21 mouse cellular contexts compared by ENCODE assay signal in the genomic region with DNA sequence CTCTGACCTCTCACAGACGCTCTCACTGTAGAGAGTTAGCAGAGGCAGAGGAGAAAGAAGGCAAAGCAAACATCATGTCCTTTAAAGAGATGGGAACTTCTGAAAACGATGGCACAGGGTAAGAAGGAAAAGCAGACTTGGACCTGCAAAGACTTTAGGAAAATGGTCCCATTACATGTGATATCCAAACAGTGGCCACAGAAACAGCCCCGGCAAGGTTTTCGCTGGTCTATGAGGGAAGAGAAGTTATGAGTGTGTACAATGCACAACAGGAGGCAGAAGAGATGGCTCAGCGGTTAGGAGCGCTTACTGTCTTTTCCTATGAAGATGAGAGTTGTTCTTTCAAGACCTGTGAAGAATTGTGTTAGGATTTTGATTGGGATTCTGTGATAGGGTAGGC.
"Had no signal": no experiment of that assay in that cellular context is flagged by ENCODE, and none has a peak within 500 bp of the region (broad histone marks: within the 10 kb centered on the region; RNA-seq: fewer than 3 reads in every experiment).

No protein-coding gene starts in this region.

- H3K4me2 ChIP-seq: limb, embryonic 12.5 days; limb, embryonic 13.5 days; limb, embryonic 15.5 days; liver, embryonic 11.5 days; liver, embryonic 12.5 days; liver, embryonic 13.5 days; liver, embryonic 15.5 days; lung, embryonic 14.5 days; lung, embryonic 15.5 days; midbrain, embryonic 12.5 days; midbrain, embryonic 13.5 days; midbrain, embryonic 15.5 days; neural tube, embryonic 12.5 days had no signal

- H3K4me1 ChIP-seq: limb, embryonic 10.5 days; limb, embryonic 12.5 days; limb, embryonic 13.5 days; limb, embryonic 15.5 days; liver, embryonic 12.5 days; liver, embryonic 13.5 days; liver, embryonic 15.5 days; neural tube, embryonic 12.5 days had no signal

- ATAC-seq: liver, embryonic 12.5 days; liver, postnatal 0 days; lung, postnatal 0 days had no signal

- H3K9ac ChIP-seq: limb, embryonic 12.5 days; limb, embryonic 13.5 days; limb, embryonic 15.5 days; liver, embryonic 12.5 days; liver, embryonic 13.5 days; liver, embryonic 14.5 days; liver, embryonic 15.5 days; liver, postnatal 0 days; lung, embryonic 14.5 days; lung, embryonic 15.5 days; midbrain, embryonic 12.5 days; midbrain, embryonic 13.5 days; midbrain, embryonic 15.5 days; neural tube, embryonic 12.5 days had no signal

- DNase-seq: liver, embryonic 13.5 days had no signal

- H3K27ac ChIP-seq: limb, embryonic 10.5 days; limb, embryonic 12.5 days; limb, embryonic 13.5 days; limb, embryonic 15.5 days; liver, embryonic 12.5 days; liver, embryonic 13.5 days; liver, embryonic 14.5 days; liver, embryonic 15.5 days; lung, embryonic 15.5 days; macrophage; midbrain, embryonic 10.5 days; midbrain, embryonic 12.5 days; midbrain, embryonic 13.5 days; midbrain, embryonic 15.5 days; neural tube, embryonic 12.5 days had no signal

- H3K36me3 ChIP-seq: limb, embryonic 10.5 days; limb, embryonic 12.5 days; limb, embryonic 13.5 days; limb, embryonic 15.5 days; liver, embryonic 12.5 days; liver, embryonic 13.5 days; liver, embryonic 15.5 days; lung, embryonic 15.5 days; midbrain, embryonic 10.5 days; midbrain, embryonic 12.5 days; midbrain, embryonic 13.5 days; midbrain, embryonic 15.5 days; neural tube, embryonic 12.5 days had no signal

- H3K9me3 ChIP-seq: limb, embryonic 10.5 days; limb, embryonic 12.5 days; limb, embryonic 13.5 days; limb, embryonic 15.5 days; liver, embryonic 12.5 days; liver, embryonic 13.5 days; liver, embryonic 15.5 days; lung, embryonic 15.5 days; megakaryocyte, embryonic 14.5 days; midbrain, embryonic 15.5 days; neural tube, embryonic 12.5 days had no signal

- H3K27me3 ChIP-seq: limb, embryonic 12.5 days; limb, embryonic 13.5 days; limb, embryonic 15.5 days; liver, embryonic 12.5 days; neural tube, embryonic 12.5 days had no signal

- H3K4me3 ChIP-seq: limb, embryonic 10.5 days; limb, embryonic 12.5 days; limb, embryonic 13.5 days; limb, embryonic 15.5 days; liver, embryonic 12.5 days; liver, embryonic 13.5 days; liver, embryonic 15.5 days; lung, embryonic 15.5 days; megakaryocyte, embryonic 14.5 days; midbrain, embryonic 10.5 days; midbrain, embryonic 12.5 days; midbrain, embryonic 13.5 days; midbrain, embryonic 15.5 days; myocyte; neural tube, embryonic 12.5 days had no signal
